Mouse (Mus musculus) activated CD4-positive, CD25-positive, alpha-beta regulatory T cell, adult 4 months (primary cell): Measurements from ENCODE around the gene Aplnr. TPM values are rescaled to one million over a fixed set of nuclear protein-coding genes. Genes with fewer than 3 reads are reported as not detected.

Experiments used
- polyA plus RNA-seq, 2 experiments: library from polyadenylated mRNA; unstranded; fragments of 100-300 nt; shearing (Covaris generic); gene quantifications; one replicate each; pipeline ENCODE4 v1.2.1; 2017

Aplnr gene
- polyA plus RNA-seq, 2 experiments from 2014 or later = not detected

Other genes starting within 250 kb of the Aplnr start
- not detected for gene Rtn4rl2, start 249.5 kb upstream of the Aplnr start, polyA plus RNA-seq
- 10 to 100 TPM; 15.5 to 15.6 TPM for gene Slc43a3, start 199.6 kb upstream of the Aplnr start, polyA plus RNA-seq
- gene Prg2, start 155.8 kb upstream of the Aplnr start, polyA plus RNA-seq = under 1 TPM in 1 of 2 experiments, not detected in 1; 0.65 TPM
- not detected for gene Prg3, start 148.0 kb upstream of the Aplnr start, polyA plus RNA-seq
- gene Ssrp1, start 99.0 kb upstream of the Aplnr start, polyA plus RNA-seq = 100 to 1,000 TPM; 135 to 160 TPM
- gene P2rx3, start 98.8 kb upstream of the Aplnr start, polyA plus RNA-seq = under 1 TPM in 1 of 2 experiments, not detected in 1; 0.62 TPM
- gene Tnks1bp1, start 88.2 kb upstream of the Aplnr start, polyA plus RNA-seq = 1 to 10 TPM; 3.9 to 6.3 TPM
- not detected for gene Lrrc55, start 61.0 kb downstream of the Aplnr start, polyA plus RNA-seq
- under 1 TPM in 1 of 2 experiments, not detected in 1; 0.52 TPM for gene Olfr987, start 203.1 kb downstream of the Aplnr start, polyA plus RNA-seq
- not detected for gene Olfr988, start 227.0 kb downstream of the Aplnr start, polyA plus RNA-seq